Mouse (Mus musculus) spleen, adult 2 months (tissue): ENCODE measurements around the gene Nek11.

Experiments
- CTCF ChIP-seq: fragments of 200-500 bp; IDR thresholded peaks from 2 replicates; pipeline ENCODE4 v1.5.1; 2011; ENCODE audit warnings: mild to moderate bottlenecking, inconsistent platforms; ENCODE audit not compliant: insufficient read depth, insufficient read length, insufficient replicate concordance; ENCODE audit errors: extremely low read depth
- POLR2A ChIP-seq: fragments of 200-500 bp; IDR thresholded peaks from 2 replicates; pipeline ENCODE4 v1.6.1; 2011; ENCODE audit warnings: low read depth, low read length, inconsistent platforms

- no peak for TF ChIP-seq POLR2A
- TF ChIP-seq CTCF = no peak
These were observed 52.2 kb downstream of the Nek11 start for GRCm38 (mm10) chr9:105342994-105343656.
